Mouse (Mus musculus) cerebellum, postnatal 25 days (tissue): ENCODE results near the gene Usp3.
A peak's percentile ranks its signal among the peaks of the same experiment; 100 is the strongest.

Experiments
- DNase-seq, 2 experiments: peaks; one replicate each; pipeline ENCODE4 v3.0.0; 2021; ENCODE audit warnings: mixed read lengths in 2 of 2

Usp3 gene

GRCm38 (mm10) chr9:66592708-66593612, at the start of gene Usp3:
Usp3 (minus strand) TSS chr9:66593142.
- DNase-seq: peak; percentile 99

DNA sequence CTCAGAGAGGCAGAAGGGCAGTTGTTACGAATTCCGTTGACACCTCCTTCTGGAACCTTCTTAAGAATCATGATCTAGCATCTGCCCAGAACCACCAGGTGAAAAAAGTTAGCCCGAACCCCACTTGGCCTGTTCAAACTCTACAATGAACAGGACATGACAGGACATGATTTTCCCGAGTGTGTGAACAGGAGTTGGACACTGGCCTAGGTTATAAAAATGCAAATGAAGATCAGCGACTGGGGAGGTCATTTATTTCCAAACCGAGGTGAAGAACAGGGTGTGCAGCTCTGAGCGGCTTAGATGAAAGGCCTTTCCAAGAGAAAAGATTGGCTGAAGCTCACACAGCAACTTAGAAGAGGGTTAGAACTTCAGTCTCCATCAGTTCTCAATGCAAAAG, 47.5 kb upstream of the Usp3 start:
- no peak for DNase-seq

GRCm38 (mm10) chr9:66639626-66640025, 46.7 kb upstream of the Usp3 start:
- DNase-seq: no peak

DNA sequence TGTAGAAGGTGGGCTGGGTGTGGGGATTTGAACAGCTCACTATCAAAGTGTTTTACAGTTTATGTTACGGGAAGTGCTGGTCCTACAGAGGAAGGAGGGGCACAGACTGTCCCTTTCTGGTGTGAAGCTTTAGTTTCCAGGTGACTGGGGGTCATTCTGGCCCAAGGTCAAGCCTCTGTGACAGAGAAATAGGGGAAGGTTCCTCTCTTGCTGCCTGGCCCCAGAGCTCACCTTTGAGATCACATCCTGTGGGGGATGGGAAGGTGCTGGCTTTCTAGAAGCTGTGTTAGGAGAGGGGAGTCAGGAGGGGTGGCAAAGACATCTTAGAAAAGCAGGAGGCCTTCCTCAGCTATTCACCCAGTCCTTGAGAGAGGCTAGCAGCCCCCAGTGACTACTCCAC, 39.5 kb upstream of the Usp3 start:
- no peak for DNase-seq

DNA sequence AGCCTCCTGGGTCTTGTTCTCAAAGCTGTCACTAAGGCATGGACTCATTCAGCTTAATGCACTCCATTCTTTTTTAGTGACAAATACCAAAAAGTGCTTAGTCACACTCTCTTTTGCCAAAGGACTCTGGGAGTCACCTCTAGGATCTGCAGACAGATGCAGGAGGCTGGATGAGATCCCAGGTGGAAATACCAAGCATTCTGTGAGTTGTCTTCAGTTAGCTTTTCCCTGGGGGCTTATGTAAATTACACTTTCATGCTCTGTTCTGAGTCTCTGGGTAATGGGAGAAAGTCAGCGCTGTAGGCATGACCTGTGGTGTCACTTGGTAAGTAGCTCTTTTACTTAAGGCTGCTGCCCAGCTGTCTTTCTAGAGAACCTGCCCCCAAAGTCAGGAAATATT, 38.0 kb upstream of the Usp3 start:
- DNase-seq: no peak

GRCm38 (mm10) chr9:66626661-66627060, 33.7 kb upstream of the Usp3 start:
- DNase-seq: no peak

DNA sequence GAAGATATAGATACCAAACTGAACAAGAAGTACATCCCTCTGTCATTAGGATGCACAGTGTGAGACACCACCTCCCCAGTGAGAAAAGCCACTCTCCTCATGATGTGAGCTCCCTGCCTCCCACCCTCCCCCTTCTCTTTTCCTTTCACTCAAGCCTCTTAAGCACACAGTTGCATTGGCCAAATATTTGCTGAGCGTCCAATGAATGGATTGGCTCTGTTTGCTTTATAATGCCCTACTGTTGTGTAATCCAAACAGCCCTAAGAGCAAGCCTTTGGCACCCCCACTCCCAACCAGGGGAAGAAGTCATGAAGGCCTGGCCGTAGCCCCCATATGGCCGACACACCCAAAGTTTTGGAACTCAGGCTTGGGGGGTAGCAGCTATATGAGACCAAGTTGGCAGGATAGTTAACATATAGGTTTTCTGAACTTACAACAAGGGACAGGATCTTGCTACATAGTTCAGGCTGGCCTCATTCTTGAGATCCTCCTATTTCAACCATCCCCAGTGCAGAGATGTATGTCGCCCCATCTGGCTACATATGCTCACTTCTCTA, 33.1 kb upstream of the Usp3 start:
- DNase-seq: no peak

GRCm38 (mm10) chr9:66624873-66625272, 31.9 kb upstream of the Usp3 start:
- no peak for DNase-seq

GRCm38 (mm10) chr9:66623627-66624026, 30.7 kb upstream of the Usp3 start:
- DNase-seq: no peak

DNA sequence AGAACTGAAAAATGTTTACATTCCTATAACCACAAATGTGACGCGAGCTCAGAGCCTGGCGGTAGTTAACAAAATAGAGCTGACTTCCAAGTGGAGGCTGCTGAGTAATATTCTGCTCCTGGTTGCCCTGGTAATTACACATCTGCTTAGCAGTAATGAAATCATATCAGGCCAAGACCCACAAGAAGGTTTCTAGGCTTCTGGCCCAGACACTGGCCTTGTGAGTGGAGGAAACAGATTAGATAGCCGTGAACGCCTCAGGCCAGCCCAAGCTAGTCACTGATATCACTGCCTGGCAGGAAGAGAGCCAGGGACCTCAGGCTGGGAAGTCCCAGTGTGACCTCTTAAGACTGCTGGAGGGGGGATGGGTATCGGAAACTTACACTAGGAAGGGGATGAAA, 27.6 kb upstream of the Usp3 start:
- DNase-seq: no peak

DNA sequence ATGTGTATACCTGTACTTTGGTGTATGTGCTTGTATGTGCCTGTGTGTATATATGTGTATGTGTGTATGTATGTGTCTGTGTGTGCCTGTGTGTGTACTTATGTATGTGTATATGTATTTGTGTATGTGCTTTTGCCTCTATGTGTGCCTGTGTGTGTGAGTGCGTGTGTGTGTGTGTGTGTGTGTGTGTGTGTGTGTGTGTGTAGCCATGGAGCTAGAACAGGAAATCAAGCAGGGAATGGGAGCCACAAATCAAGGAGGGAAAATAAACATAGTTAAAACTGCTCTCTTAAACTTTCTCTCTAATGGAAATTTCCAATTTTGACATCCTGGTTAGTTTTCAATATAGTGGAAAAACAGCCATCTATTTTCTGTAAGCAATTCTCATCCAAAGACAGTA, 27.1 kb upstream of the Usp3 start:
- no peak for DNase-seq

GRCm38 (mm10) chr9:66617812-66618211, 24.9 kb upstream of the Usp3 start:
- DNase-seq: no peak

DNA sequence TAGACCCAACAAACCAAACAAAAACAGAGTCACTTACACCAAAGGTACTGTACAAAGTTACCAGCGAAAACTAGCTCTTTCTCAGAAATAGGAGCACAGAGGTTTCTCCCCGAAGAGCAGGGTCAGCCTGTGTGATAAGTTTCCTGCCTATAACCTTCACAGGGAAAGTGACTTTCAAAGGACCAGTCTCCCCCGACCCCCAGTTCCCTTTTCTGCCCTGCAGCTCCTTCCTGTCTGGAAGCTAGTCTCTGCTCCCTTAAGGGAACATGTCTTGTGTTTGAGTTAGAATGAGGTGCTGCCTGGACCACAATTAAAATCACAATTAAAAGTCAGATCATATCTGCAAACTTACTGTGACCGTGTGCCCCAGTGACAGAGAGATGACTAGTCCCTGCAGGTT, 23.9 kb upstream of the Usp3 start:
- DNase-seq: no peak

- DNase-seq: no peak
Measured at GRCm38 (mm10) chr9:66615141-66615540, 22.2 kb upstream of the Usp3 start.

DNA sequence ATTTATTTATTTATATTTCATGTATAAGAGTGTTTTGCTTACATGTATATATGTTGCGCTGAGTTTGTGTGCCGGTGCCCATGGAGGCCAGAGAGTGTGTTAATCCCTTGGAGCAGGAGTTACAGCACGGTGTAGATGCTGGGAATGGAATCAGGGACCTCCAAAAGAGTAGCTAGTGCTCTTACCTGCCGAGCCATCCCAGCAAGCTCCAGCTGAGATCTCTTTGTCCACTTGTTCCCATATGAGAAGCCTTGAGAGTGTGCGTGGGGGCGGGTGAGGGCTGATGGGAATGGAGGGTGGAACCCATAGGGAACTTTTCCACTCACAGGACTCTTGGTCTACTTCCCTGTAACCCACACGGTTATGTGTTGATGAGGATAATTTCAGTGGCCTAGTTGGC, 21.6 kb upstream of the Usp3 start:
- no peak for DNase-seq

- DNase-seq: no peak
Measured at GRCm38 (mm10) chr9:66613667-66614066, 20.7 kb upstream of the Usp3 start.

- DNase-seq: peak; percentile 94 to 96
Measured at GRCm38 (mm10) chr9:66611478-66612093, 18.6 kb upstream of the Usp3 start.

DNA sequence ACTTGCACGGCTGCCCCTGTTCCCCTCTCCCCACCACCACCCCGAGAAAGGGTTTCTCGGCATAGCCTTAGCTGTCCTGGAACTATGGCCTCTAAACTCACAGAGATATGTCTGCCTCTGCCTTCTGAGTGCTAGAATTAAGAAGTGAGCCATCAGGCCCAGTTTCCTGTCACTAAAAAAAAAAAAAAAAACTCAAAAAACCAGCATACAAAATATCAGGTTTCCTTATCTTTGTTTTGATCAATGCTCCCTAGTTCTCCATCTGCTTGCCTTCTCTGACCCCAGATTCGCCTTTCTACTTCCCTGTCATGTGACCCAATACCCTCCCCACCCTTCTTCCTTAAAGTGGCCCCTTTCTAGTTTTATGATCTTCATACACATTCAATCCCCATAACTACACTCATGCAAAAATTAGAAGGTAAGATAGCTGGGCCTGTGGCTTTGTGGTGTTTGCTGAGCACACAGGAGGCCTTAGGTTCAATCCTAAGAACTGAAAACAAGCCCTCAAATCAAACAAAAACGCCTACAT, 15.9 kb upstream of the Usp3 start:
- DNase-seq: no peak

DNA sequence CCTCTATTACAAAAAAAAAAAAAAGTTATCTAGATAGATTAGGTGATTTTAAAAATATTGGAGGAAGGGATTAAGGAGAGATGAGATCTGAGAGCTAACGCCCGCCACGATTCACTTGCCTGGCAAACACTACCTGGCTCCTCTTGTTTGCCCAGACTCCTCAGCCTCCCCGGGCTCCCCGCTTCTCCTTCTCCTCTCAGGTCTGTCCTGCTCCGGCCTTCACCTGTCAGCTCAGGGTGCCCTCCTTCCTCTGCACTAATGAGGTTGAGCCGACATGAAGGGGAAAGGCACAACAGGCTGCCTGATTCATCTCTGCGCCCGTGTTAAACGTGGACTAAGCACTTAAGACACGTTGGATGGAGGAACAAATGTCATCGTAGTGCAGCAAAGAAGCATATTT, 13.9 kb upstream of the Usp3 start:
- DNase-seq: peak in 1 of 2 experiments; percentile 48

DNA sequence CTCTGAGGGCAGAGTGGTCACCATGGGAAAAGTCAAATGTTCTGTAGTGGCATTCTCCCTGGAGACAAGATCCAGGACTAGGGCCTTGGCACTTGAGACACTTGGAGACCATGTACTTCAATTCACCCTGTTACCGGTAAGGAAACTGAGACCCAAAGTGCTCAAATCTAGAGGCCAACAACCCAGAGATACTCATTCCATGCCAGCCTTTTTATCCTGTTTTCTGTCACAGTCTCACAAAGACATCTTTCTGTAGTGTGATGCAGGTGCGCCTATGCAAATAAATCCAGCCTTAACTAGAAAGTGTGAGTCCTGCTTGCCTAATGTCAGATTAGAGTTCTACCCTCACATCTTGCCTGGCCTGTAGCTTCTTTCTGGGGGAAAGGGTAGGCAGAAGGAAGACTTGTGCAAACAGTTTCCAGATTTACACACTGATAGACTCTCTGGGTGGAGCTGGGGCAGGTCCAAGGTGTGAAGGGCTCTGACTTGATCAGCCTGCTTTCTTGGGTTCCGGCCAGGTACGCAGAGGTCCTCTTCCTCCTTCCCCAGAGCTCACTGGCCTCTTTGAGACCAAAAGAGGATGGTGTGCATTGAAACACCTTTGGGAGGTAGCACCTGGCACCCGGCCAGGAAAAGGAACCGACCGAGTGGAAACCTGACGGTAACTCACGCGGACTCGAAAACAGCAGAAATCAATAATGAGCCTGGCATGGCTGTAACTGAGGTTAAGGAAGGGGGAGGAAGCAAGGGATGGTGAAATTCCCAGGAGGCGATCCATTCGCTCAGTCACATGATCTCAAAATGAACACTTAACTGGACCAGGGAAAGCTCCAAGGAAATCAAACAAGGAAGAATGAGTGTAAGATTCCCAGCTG, 13.2 kb upstream of the Usp3 start:
- peak; percentile 70 to 81 for DNase-seq

DNA sequence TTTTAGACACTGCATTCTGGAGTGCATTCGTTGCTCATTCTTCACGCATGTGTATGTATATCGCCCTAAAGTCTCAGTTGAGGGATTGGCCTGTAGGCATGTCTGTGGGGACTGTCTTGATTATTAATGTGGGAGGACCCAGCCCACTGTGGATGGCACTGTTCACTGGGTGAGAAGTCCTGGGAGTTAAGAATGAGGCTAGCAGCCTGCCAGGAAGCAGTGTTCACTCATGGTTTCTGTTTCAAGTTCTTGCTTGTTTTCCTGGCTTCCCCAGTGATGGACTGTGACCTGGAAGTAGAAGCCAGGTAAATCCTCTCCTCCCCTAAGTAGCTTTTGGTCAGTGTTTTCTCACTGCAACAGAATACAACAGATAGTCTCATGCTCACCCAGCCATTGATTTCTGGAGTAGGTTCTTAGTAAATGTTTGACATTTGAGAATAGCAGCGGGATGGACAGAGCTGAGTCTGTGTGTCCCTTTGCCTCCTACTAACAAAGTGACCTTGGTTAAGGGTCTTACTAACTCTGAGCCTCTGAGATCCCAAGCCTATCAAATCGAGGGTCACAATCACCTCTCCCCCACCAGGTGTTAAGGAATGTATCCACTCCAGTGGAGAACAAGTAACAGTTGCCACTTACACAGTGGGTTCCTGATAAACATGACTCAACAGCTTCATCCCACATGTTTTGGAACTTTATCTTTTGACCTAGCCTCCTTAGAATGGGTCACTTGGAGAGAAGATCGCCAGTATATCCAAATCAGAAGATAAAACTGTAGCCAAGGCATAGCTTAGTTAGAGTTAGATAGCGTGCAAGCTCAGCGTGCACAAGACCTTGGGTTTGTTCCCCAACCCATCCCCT, 11.6 kb upstream of the Usp3 start:
- no peak for DNase-seq

- DNase-seq: no peak
Measured at GRCm38 (mm10) chr9:66603907-66604306, 11.0 kb upstream of the Usp3 start.
